Mouse (Mus musculus): ENCODE results near the gene Nav2. TPM values are rescaled to one million over a fixed set of nuclear protein-coding genes. Genes with fewer than 3 reads are reported as not detected.

Nav2 gene
- polyA plus RNA-seq, 1 experiment: 21.9 TPM

DNA sequence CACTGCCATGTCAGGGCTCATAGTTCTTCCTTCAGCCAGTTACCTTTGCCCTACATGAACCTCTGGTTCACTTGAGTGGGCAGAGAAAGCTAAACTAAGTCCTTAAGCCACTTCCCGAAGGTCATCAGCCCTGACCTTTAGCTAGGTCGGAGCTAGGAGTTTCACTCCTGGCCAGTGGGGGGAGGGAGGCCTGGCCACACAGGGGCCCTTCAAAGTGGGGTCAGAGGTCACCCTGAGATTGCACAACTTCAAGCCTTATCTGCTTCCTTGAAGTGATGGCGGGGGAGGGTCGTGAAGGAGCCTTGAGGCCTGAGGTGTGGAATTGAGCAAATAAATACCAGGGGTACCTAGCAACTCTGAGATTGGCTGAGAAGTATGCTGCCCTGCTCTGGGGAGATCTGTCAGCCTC is 389.9 kb downstream of the Nav2 start:
- TF ChIP-seq TCF12 (IDR thresholded peaks at IDR 0.05; ENCODE audit: insufficient read depth, poor library complexity, severe bottlenecking) (no peak), E2F4 (IDR thresholded peaks at IDR 0.05; ENCODE audit: insufficient read depth) (no peak), POLR2A (IDR thresholded peaks at IDR 0.05; ENCODE audit: insufficient read length, low read depth) (no peak), MAX (IDR thresholded peaks at IDR 0.05; ENCODE audit: low read depth) (no peak), USF1 (IDR thresholded peaks at IDR 0.05; ENCODE audit: low read depth) (no peak), REST (IDR thresholded peaks at IDR 0.05; ENCODE audit: insufficient read depth, insufficient read length) (no peak), MYOG (IDR thresholded peaks at IDR 0.05; ENCODE audit: control insufficient read depth in 1 of 3, insufficient read depth in 1 of 3, insufficient read length in 2 of 3, low read depth in 2 of 3) (no peak), SRF (IDR thresholded peaks at IDR 0.05; ENCODE audit: control insufficient read depth, insufficient read length, low read depth) (no peak), MYOD1 (IDR thresholded peaks at IDR 0.05; ENCODE audit: control insufficient read depth in 1 of 3, insufficient read length in 2 of 3, low read depth in 2 of 3) (no peak), CEBPB (IDR thresholded peaks at IDR 0.05; ENCODE audit: insufficient read depth, poor library complexity, severe bottlenecking) (no peak), POLR2AphosphoS2 (IDR thresholded peaks at IDR 0.05; ENCODE audit: insufficient read length, low read depth) (no peak), TCF3 (IDR thresholded peaks at IDR 0.05; ENCODE audit: insufficient read length, low read depth) (no peak)
- no peak overlapping the region for H3ac ChIP-seq (ENCODE audit: control insufficient read depth, insufficient read length)
- no peaks in the 10 kb centered on the region for H3K79me2 ChIP-seq (ENCODE audit: control insufficient read depth, insufficient read depth)
- no peaks in the 10 kb centered on the region for H3K27me3 ChIP-seq (ENCODE audit: control insufficient read depth, insufficient read depth, insufficient read length)
- H3K36me3 ChIP-seq (ENCODE audit: control insufficient read depth, insufficient read depth): no peaks in the 10 kb centered on the region
- no peak overlapping the region for H3K4me2 ChIP-seq (ENCODE audit: low read depth)
- no peak overlapping the region for H3K4me3 ChIP-seq

DNA sequence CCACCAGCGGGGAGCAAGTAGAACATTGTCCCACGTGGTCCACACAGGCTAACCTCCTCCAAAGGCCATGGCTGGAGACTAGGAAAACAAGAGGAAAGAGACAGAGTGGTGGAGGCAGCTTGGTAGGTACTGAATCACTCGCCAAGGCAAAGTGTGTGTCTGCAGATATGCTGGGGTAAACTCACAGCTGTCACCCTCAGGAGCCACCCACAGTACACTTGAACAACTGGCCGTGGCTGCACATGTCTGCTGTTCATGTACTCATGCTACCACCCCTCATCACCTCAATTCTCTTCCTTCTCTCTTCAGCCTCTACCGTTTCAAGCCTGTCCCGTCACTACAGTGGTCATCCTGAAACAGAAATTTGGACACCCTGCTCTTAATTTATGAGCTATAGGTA is 393.0 kb downstream of the Nav2 start:
- H3K4me2 ChIP-seq (ENCODE audit: low read depth): no peak overlapping the region
- no peak overlapping the region for H3ac ChIP-seq (ENCODE audit: control insufficient read depth, insufficient read length)
- H3K27me3 ChIP-seq (ENCODE audit: control insufficient read depth, insufficient read depth, insufficient read length): no peaks in the 10 kb centered on the region
- H3K79me2 ChIP-seq (ENCODE audit: control insufficient read depth, insufficient read depth): no peaks in the 10 kb centered on the region
- no peak overlapping the region for H3K4me3 ChIP-seq
- H3K36me3 ChIP-seq (ENCODE audit: control insufficient read depth, insufficient read depth): no peaks in the 10 kb centered on the region
- TF ChIP-seq MYOG (IDR thresholded peaks at IDR 0.05; ENCODE audit: control insufficient read depth in 1 of 3, insufficient read depth in 1 of 3, insufficient read length in 2 of 3, low read depth in 2 of 3): peak in 2 of 3 experiments; percentile 88 to 94
- no peak for TF ChIP-seq E2F4 (IDR thresholded peaks at IDR 0.05; ENCODE audit: insufficient read depth)
- TF ChIP-seq TCF12 (IDR thresholded peaks at IDR 0.05; ENCODE audit: insufficient read depth, poor library complexity, severe bottlenecking): peak; percentile 53
- TF ChIP-seq CEBPB (IDR thresholded peaks at IDR 0.05; ENCODE audit: insufficient read depth, poor library complexity, severe bottlenecking): no peak
- no peak for TF ChIP-seq POLR2AphosphoS2 (IDR thresholded peaks at IDR 0.05; ENCODE audit: insufficient read length, low read depth)
- peak; percentile 19 to 97 (median 85) for TF ChIP-seq MYOD1 (IDR thresholded peaks at IDR 0.05; ENCODE audit: control insufficient read depth in 1 of 3, insufficient read length in 2 of 3, low read depth in 2 of 3)
- TF ChIP-seq MAX (IDR thresholded peaks at IDR 0.05; ENCODE audit: low read depth): no peak

DNA sequence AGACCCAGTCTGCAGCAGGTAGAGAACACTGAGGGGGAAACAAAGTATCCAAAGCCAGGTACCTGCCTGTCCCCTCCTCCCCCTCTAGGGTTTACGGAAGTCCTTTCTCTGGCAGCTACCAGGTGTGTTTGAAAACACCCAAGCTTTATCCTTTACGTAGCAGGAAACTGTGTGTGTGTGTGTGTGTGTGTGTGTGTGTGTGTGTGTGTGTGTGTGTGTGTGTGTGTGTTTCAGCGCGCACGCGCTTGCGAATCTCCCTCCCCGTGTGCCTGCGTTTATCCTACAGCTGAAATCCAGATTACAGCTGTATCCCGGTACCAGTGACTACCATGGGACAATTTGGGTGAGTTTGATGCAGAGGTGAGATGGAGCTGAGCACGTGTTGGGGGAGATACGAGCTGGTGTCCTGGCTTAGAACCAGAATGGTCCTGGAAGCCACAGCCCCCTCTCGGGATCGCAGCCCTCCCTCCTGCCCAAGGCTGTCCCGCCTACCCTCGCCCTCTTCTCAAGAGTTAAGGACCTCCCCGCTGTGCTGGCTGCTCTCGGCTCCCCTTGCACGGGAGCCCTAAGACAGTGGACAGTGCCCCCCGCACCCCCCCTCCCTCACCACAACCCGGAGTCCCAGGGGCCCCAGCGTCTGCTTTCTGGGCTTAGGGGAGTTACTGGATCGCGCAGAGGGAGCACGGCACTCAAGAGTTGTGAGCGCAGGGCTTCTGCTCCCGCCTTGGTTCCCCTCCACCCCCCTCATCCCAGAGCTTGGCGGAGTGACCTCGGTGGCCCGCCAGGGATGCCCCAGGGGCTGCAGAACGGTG is 395.3 kb downstream of the Nav2 start:
- H3K4me3 ChIP-seq: no peak overlapping the region
- no peak overlapping the region for H3ac ChIP-seq (ENCODE audit: control insufficient read depth, insufficient read length)
- H3K27me3 ChIP-seq (ENCODE audit: control insufficient read depth, insufficient read depth, insufficient read length): no peaks in the 10 kb centered on the region
- H3K79me2 ChIP-seq (ENCODE audit: control insufficient read depth, insufficient read depth): no peaks in the 10 kb centered on the region
- no peaks in the 10 kb centered on the region for H3K36me3 ChIP-seq (ENCODE audit: control insufficient read depth, insufficient read depth)
- no peak for TF ChIP-seq CEBPB (IDR thresholded peaks at IDR 0.05; ENCODE audit: insufficient read depth, poor library complexity, severe bottlenecking)
- TF ChIP-seq USF1 (IDR thresholded peaks at IDR 0.05; ENCODE audit: low read depth): no peak
- TF ChIP-seq MAX (IDR thresholded peaks at IDR 0.05; ENCODE audit: low read depth): no peak
- TF ChIP-seq TCF3 (IDR thresholded peaks at IDR 0.05; ENCODE audit: insufficient read length, low read depth): no peak
- TF ChIP-seq POLR2A (IDR thresholded peaks at IDR 0.05; ENCODE audit: insufficient read length, low read depth): no peak
- TF ChIP-seq POLR2AphosphoS2 (IDR thresholded peaks at IDR 0.05; ENCODE audit: insufficient read length, low read depth): no peak
- no peak for TF ChIP-seq REST (IDR thresholded peaks at IDR 0.05; ENCODE audit: insufficient read depth, insufficient read length)
- TF ChIP-seq TCF12 (IDR thresholded peaks at IDR 0.05; ENCODE audit: insufficient read depth, poor library complexity, severe bottlenecking): no peak
- TF ChIP-seq E2F4 (IDR thresholded peaks at IDR 0.05; ENCODE audit: insufficient read depth): no peak
- TF ChIP-seq MYOG (IDR thresholded peaks at IDR 0.05; ENCODE audit: control insufficient read depth in 1 of 3, insufficient read depth in 1 of 3, insufficient read length in 2 of 3, low read depth in 2 of 3): no peak
- no peak for TF ChIP-seq MYOD1 (IDR thresholded peaks at IDR 0.05; ENCODE audit: control insufficient read depth in 1 of 3, insufficient read length in 2 of 3, low read depth in 2 of 3)
- no peak for TF ChIP-seq SRF (IDR thresholded peaks at IDR 0.05; ENCODE audit: control insufficient read depth, insufficient read length, low read depth)
- no peak overlapping the region for H3K4me2 ChIP-seq (ENCODE audit: low read depth)

DNA sequence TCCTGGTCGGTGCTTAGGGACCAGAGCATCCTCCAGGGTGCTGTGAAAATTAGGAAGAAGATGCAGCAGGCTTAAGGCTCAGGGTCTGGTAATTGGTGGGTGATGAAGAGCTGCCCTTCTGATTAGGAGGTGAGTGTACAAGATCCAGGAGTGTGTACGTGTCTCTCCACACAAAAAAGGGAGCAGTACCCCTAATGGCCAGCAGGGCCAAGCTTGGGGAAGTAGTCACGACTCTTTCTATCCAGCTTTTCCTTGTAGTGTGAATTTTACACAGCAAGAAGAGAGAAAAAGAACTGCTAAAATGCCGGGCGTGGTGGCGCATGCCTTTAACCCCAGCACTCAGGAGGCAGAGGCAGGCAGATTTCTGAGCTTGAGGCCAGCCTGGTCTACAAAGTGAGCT is 399.2 kb downstream of the Nav2 start:
- H3ac ChIP-seq (ENCODE audit: control insufficient read depth, insufficient read length): no peak overlapping the region
- TF ChIP-seq TCF3 (IDR thresholded peaks at IDR 0.05; ENCODE audit: insufficient read length, low read depth): no peak
- no peak for TF ChIP-seq USF1 (IDR thresholded peaks at IDR 0.05; ENCODE audit: low read depth)
- no peak for TF ChIP-seq MYOD1 (IDR thresholded peaks at IDR 0.05; ENCODE audit: control insufficient read depth in 1 of 3, insufficient read length in 2 of 3, low read depth in 2 of 3)
- TF ChIP-seq TCF12 (IDR thresholded peaks at IDR 0.05; ENCODE audit: insufficient read depth, poor library complexity, severe bottlenecking): no peak
- no peak for TF ChIP-seq POLR2AphosphoS2 (IDR thresholded peaks at IDR 0.05; ENCODE audit: insufficient read length, low read depth)
- no peak for TF ChIP-seq CEBPB (IDR thresholded peaks at IDR 0.05; ENCODE audit: insufficient read depth, poor library complexity, severe bottlenecking)
- TF ChIP-seq MYOG (IDR thresholded peaks at IDR 0.05; ENCODE audit: control insufficient read depth in 1 of 3, insufficient read depth in 1 of 3, insufficient read length in 2 of 3, low read depth in 2 of 3): no peak
- no peak for TF ChIP-seq POLR2A (IDR thresholded peaks at IDR 0.05; ENCODE audit: insufficient read length, low read depth)
- no peak for TF ChIP-seq E2F4 (IDR thresholded peaks at IDR 0.05; ENCODE audit: insufficient read depth)
- TF ChIP-seq REST (IDR thresholded peaks at IDR 0.05; ENCODE audit: insufficient read depth, insufficient read length): no peak
- no peak for TF ChIP-seq MAX (IDR thresholded peaks at IDR 0.05; ENCODE audit: low read depth)
- no peak for TF ChIP-seq SRF (IDR thresholded peaks at IDR 0.05; ENCODE audit: control insufficient read depth, insufficient read length, low read depth)
- H3K79me2 ChIP-seq (ENCODE audit: control insufficient read depth, insufficient read depth): no peaks in the 10 kb centered on the region
- H3K4me3 ChIP-seq: no peak overlapping the region
- H3K36me3 ChIP-seq (ENCODE audit: control insufficient read depth, insufficient read depth): no peaks in the 10 kb centered on the region
- no peaks in the 10 kb centered on the region for H3K27me3 ChIP-seq (ENCODE audit: control insufficient read depth, insufficient read depth, insufficient read length)
- H3K4me2 ChIP-seq (ENCODE audit: low read depth): no peak overlapping the region
